Mouse (Mus musculus) embryonic facial prominence, embryonic 12.5 days (tissue): ENCODE measurements at regions not wholly inside any gene's neighbourhood (a gene's known extent, or its start where the extent isn't known, plus 50 kb on each side); places are given as distances from the start of the nearest gene placed in this dataset.

Experiments
- ATAC-seq: fragments of 200-750 bp; cut with Nextera tagmentation; 2 replicates; pipeline ENCODE4 v1.8.0; 2017; ENCODE audit not compliant: insufficient number of reproducible peaks, insufficient read depth, low FRiP score, low TSS enrichment
- H3K27ac ChIP-seq: fragments of 300-500 bp; sonication (generic); 2 replicates; pipeline ENCODE4 v1.5.1; 2016; ENCODE audit warnings: mild to moderate bottlenecking
- H3K27me3 ChIP-seq: fragments of 300-500 bp; sonication (generic); 2 replicates; pipeline ENCODE4 v1.6.1; 2016; ENCODE audit warnings: mild to moderate bottlenecking, moderate library complexity
- H3K36me3 ChIP-seq: fragments of 300-500 bp; sonication (generic); 2 replicates; pipeline ENCODE4 v1.6.1; 2016; ENCODE audit warnings: mild to moderate bottlenecking
- H3K4me1 ChIP-seq: fragments of 300-500 bp; sonication (generic); 2 replicates; pipeline ENCODE4 v1.6.1; 2016
- H3K4me2 ChIP-seq: fragments of 300-500 bp; sonication (generic); replicated peaks from 2 replicates; pipeline ENCODE4 v1.6.1; 2016; ENCODE audit warnings: mild to moderate bottlenecking, moderate library complexity
- H3K4me3 ChIP-seq: fragments of 300-500 bp; sonication (generic); 2 replicates; pipeline ENCODE4 v1.5.1; 2016; ENCODE audit warnings: mild to moderate bottlenecking
- H3K9ac ChIP-seq: fragments of 300-500 bp; sonication (generic); 2 replicates; pipeline ENCODE4 v1.6.1; 2016; ENCODE audit warnings: mild to moderate bottlenecking, moderate library complexity
- H3K9me3 ChIP-seq: fragments of 300-500 bp; sonication (generic); 2 replicates; pipeline ENCODE4 v1.6.1; 2016; ENCODE audit warnings: mild to moderate bottlenecking, moderate library complexity
- WGBS: fragments of 180-500 bp; shearing (Covaris S2); methylation state at CpG from one replicate; pipeline ENCODE4 v1.1.7; 2016; 5-methylcytosine and 5-hydroxymethylcytosine counted together

DNA sequence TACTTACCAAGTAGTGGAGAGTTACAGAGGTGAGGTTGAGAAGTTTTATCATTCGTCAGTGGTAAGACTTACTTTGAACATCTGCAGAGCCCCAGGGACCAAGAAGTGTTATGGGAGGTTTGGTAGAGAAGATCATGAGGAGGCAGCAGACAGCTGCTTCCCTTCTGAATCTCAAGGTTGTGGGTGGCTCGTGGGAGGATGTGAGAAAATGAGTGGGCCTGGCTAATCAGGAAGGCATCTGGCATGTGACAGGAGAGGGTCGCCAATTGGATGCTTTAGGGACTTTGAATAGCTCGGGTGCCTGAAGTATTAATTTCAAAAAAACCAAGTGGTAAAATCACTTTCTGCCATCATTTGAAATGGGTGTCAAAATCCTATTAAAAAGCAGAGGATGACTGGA, 258.9 kb downstream of the Sqor start:
- no peak overlapping the region for H3K4me3 ChIP-seq
- no peak overlapping the region for H3K4me2 ChIP-seq
- H3K4me1 ChIP-seq: no peaks in the 10 kb centered on the region
- H3K9me3 ChIP-seq: no peaks in the 10 kb centered on the region
- no peak for ATAC-seq
- H3K9ac ChIP-seq: no peak overlapping the region
- H3K36me3 ChIP-seq: no peaks in the 10 kb centered on the region
- 62% methylated on average over 4 of the region's 4 CpGs for WGBS
- H3K27ac ChIP-seq: no peak overlapping the region
- no peaks in the 10 kb centered on the region for H3K27me3 ChIP-seq

- H3K27me3 ChIP-seq: no peaks in the 10 kb centered on the region
- 74% methylated on average over 1 of the region's 1 CpGs for WGBS
- ATAC-seq: no peak
- no peak overlapping the region for H3K27ac ChIP-seq
- H3K4me2 ChIP-seq: no peak overlapping the region
- no peaks in the 10 kb centered on the region for H3K4me1 ChIP-seq
- no peak overlapping the region for H3K4me3 ChIP-seq
- H3K9ac ChIP-seq: no peak overlapping the region
- no peaks in the 10 kb centered on the region for H3K36me3 ChIP-seq
- H3K9me3 ChIP-seq: no peaks in the 10 kb centered on the region
Observed at GRCm38 (mm10) chr2:123024380-123024779, 259.3 kb downstream of the Sqor start.

- Histone ChIP-seq H3K4me3 (no peak overlapping the region), H3K9ac (no peak overlapping the region), H3K36me3 (no peaks in the 10 kb centered on the region), H3K4me2 (no peak overlapping the region), H3K27ac (no peak overlapping the region), H3K4me1 (no peaks in the 10 kb centered on the region), H3K27me3 (no peaks in the 10 kb centered on the region), H3K9me3 (no peaks in the 10 kb centered on the region)
- ATAC-seq: 0 out of 2 replicates have a peak, but pooled peaks have one; percentile 28
- WGBS: 70% methylated on average over 4 of the region's 4 CpGs
Observed at GRCm38 (mm10) chr2:123024976-123025585, 260.0 kb downstream of the Sqor start.

DNA sequence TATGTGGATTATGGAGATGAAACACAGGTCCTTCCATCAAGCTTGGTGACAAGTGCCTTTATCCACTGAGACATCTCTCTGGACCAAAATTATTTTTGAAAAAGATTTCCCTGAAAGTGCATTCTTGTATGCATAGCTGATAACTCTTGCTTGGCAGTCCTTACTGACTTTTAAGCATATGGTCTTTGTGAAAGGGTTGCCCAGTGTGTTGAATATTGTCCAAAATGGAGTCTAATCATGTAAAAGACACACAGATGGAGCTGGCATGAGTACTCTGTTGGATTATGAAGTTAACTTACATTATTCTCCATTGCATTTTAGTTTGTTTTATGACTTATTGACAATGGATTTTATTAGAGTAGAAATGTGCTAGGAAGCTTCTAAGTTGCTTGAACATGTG, 282.3 kb downstream of the Sqor start:
- H3K4me2 ChIP-seq: no peak overlapping the region
- no peaks in the 10 kb centered on the region for H3K36me3 ChIP-seq
- H3K27me3 ChIP-seq: no peaks in the 10 kb centered on the region
- no peak overlapping the region for H3K4me3 ChIP-seq
- ATAC-seq: no peak
- no peak overlapping the region for H3K9ac ChIP-seq
- no peaks in the 10 kb centered on the region for H3K4me1 ChIP-seq
- no peaks in the 10 kb centered on the region for H3K9me3 ChIP-seq
- no peak overlapping the region for H3K27ac ChIP-seq

GRCm38 (mm10) chr2:123064648-123065047, 299.6 kb downstream of the Sqor start:
- Histone ChIP-seq H3K27me3 (no peaks in the 10 kb centered on the region), H3K4me3 (no peak overlapping the region), H3K36me3 (no peaks in the 10 kb centered on the region), H3K9me3 (no peaks in the 10 kb centered on the region), H3K4me1 (no peaks in the 10 kb centered on the region), H3K27ac (no peak overlapping the region), H3K4me2 (no peak overlapping the region), H3K9ac (no peak overlapping the region)
- ATAC-seq: no peak
- 79% methylated on average over 1 of the region's 1 CpGs for WGBS

DNA sequence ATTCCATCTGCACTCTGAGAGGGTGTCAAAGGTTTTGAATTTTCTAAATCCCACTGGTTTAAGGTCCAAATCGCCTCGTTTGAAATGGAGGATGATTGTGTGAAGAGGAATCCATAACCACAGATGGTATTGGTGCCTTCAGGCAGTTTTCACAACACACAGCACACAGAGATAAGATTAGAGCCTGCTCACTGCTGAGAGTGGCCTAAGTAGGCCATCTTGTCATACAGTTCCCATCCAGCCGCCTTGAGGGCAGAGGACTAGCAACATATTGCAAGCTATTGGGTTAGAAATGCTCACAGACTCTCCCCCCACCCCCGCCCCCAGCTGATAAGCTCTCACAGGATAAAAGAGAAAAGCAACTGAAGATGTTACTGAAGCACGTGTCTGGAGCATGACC, 303.8 kb downstream of the Sqor start:
- Histone ChIP-seq H3K36me3 (no peaks in the 10 kb centered on the region), H3K4me2 (no peak overlapping the region), H3K9me3 (no peaks in the 10 kb centered on the region), H3K9ac (no peak overlapping the region), H3K27ac (no peak overlapping the region), H3K27me3 (no peaks in the 10 kb centered on the region), H3K4me3 (no peak overlapping the region), H3K4me1 (no peaks in the 10 kb centered on the region)
- WGBS: 41% methylated on average over 5 of the region's 5 CpGs
- ATAC-seq: no peak

GRCm38 (mm10) chr2:123072653-123073052, 307.6 kb downstream of the Sqor start:
- no peak for ATAC-seq
- no peaks in the 10 kb centered on the region for H3K27me3 ChIP-seq
- no peaks in the 10 kb centered on the region for H3K4me1 ChIP-seq
- H3K9ac ChIP-seq: no peak overlapping the region
- H3K36me3 ChIP-seq: no peaks in the 10 kb centered on the region
- no peak overlapping the region for H3K27ac ChIP-seq
- whole genome bisulfite sequencing: 90% methylated on average over 2 of the region's 2 CpGs
- H3K9me3 ChIP-seq: no peaks in the 10 kb centered on the region
- H3K4me3 ChIP-seq: no peak overlapping the region
- no peak overlapping the region for H3K4me2 ChIP-seq

DNA sequence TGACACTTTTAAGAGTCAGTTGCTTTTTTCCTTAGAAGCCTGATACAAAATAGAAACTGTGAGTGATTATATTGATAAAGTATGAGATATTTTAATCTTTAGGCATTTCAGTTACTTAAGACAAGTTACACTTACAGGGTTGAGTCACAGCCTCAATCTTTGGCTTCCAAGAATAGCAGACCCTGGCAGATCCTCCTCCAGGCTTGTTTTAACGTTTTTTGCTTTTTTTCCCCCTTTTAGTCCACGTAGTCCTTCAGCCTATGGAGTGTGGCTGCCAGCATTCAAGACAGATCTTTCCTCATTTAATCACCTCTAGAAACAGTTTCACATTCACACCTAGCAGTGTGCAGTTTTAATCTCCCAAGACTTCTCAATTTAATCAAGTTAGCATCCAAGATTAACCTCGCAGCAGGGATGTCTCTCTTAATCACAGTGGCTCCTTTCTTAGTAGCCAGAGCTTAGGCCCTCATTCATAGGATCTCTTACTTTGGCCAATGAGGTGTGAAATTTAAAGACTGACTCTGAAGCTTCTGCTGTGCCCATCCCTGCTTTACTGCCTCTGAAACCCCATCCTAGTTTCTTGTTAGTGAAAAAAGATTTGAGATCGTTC, 308.5 kb downstream of the Sqor start:
- WGBS: 42% methylated on average over 4 of the region's 4 CpGs
- Histone ChIP-seq H3K9ac (no peak overlapping the region), H3K4me3 (no peak overlapping the region), H3K4me1 (no peaks in the 10 kb centered on the region), H3K27me3 (no peaks in the 10 kb centered on the region), H3K9me3 (no peaks in the 10 kb centered on the region), H3K27ac (no peak overlapping the region), H3K36me3 (no peaks in the 10 kb centered on the region), H3K4me2 (no peak overlapping the region)
- no peak for ATAC-seq

DNA sequence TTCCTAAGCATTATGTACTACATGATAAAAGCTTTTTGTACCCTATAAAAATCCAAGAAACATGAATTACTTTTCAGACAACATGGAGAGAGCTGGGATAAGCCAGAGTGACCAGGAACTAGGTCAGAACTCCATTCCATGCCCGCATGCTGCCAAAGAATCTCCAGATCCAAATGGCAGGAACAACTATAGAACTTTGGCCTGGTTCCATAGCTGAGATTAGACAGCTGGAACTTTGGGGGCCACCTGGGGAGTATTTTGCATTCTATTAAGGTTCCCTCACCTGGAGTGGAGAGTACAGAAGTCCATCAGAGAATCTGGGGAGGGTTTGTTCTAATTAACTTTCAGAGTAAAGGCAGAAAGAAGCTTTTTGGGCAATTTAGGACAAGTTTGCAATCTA, 327.7 kb downstream of the Sqor start:
- no peak overlapping the region for H3K4me3 ChIP-seq
- no peaks in the 10 kb centered on the region for H3K36me3 ChIP-seq
- ATAC-seq: no peak
- H3K9ac ChIP-seq: no peak overlapping the region
- H3K4me1 ChIP-seq: no peaks in the 10 kb centered on the region
- no peak overlapping the region for H3K27ac ChIP-seq
- WGBS: 84% methylated on average over 1 of the region's 1 CpGs
- H3K4me2 ChIP-seq: no peak overlapping the region
- H3K9me3 ChIP-seq: no peaks in the 10 kb centered on the region
- H3K27me3 ChIP-seq: no peaks in the 10 kb centered on the region

DNA sequence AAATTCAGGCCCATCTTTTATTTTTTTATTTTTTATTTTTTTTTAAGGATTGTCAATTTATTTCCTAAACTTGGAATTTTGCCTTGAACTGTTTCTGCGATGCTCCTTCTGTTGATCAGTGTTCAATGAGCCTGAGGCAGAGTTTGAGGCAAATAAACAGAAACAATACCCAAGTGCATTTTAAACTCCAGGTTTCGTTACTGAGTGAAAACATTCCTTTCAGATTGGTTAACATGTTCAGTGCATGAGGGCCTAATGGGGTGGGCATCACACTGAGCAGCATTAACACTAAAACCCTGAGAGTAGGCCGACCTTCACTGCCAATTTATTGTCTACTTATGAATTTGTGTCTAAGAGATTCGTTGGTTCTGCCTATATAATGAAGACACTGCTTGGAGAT, 338.5 kb downstream of the Sqor start:
- no peaks in the 10 kb centered on the region for H3K27me3 ChIP-seq
- no peaks in the 10 kb centered on the region for H3K4me1 ChIP-seq
- H3K27ac ChIP-seq: no peak overlapping the region
- no peak for ATAC-seq
- no peaks in the 10 kb centered on the region for H3K9me3 ChIP-seq
- H3K4me3 ChIP-seq: no peak overlapping the region
- WGBS: 68% methylated on average over 4 of the region's 4 CpGs
- H3K36me3 ChIP-seq: no peaks in the 10 kb centered on the region
- H3K9ac ChIP-seq: no peak overlapping the region
- no peak overlapping the region for H3K4me2 ChIP-seq

- no peak overlapping the region for H3K9ac ChIP-seq
- WGBS: 60% methylated on average over 2 of the region's 2 CpGs
- ATAC-seq: no peak
Observed at GRCm38 (mm10) chr2:123131496-123131895, 366.5 kb downstream of the Sqor start.

GRCm38 (mm10) chr2:123153170-123153569, 388.1 kb downstream of the Sqor start:
- no peak overlapping the region for H3K4me2 ChIP-seq
- no peaks in the 10 kb centered on the region for H3K4me1 ChIP-seq
- no peak overlapping the region for H3K27ac ChIP-seq
- H3K36me3 ChIP-seq: no peaks in the 10 kb centered on the region
- H3K9ac ChIP-seq: no peak overlapping the region
- ATAC-seq: no peak
- no peak overlapping the region for H3K4me3 ChIP-seq
- no peaks in the 10 kb centered on the region for H3K9me3 ChIP-seq
- no peaks in the 10 kb centered on the region for H3K27me3 ChIP-seq

More at GRCm38 (mm10) chr2:123131496-123131895, 366.5 kb downstream of the Sqor start:
- Histone ChIP-seq H3K4me2 (no peak overlapping the region), H3K27me3 (no peaks in the 10 kb centered on the region), H3K27ac (no peak overlapping the region), H3K4me3 (no peak overlapping the region), H3K4me1 (no peaks in the 10 kb centered on the region), H3K9me3 (no peaks in the 10 kb centered on the region), H3K36me3 (no peaks in the 10 kb centered on the region)
